Mouse (Mus musculus): ENCODE results near the gene Fmnl2. TPM values are rescaled to one million over a fixed set of nuclear protein-coding genes. Genes with fewer than 3 reads are reported as not detected.

Fmnl2 gene
- total and polyA plus RNA-seq, 3 experiments: 0.42 to 2.8 (median 2.1) TPM

DNA sequence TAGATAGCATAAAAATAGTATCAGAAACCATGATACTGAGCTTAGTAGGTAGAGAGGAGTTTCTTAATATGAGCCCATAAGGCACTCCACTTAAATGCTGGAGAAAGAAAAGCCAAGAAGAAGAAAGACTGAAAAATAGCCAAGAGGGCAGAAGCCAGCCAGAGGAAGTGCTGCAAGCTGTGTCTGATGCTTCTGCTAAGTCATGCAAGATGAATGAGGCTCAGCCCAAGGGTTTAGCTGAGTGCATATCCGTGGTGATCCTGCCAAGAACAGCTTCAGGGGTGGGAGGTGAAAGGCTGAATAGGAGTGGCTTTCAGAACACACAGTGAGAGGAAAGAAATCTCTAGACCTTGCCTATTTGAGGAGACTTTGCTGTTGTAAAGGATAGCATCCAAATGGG is 212.9 kb downstream of the Fmnl2 start:
- dilution Hi-C loops (cut with MboI; ENCODE audit: extremely low pct_ligation_motif_present, extremely low pct_unique_long_range_greater_than_20kb, low sequenced_read_pairs) (no loop called here), in situ Hi-C loops (cut with MboI; ENCODE audit: low pct_ligation_motif_present, low pct_unique_long_range_greater_than_20kb, low sequenced_read_pairs) (no loop called here)
- no peaks in the 10 kb centered on the region for H3K36me3 ChIP-seq (replicated peaks in 1 of 2; ENCODE audit: control insufficient read depth in 1 of 2, insufficient read depth in 1 of 2, low read length in 1 of 2)
- no peaks in the 10 kb centered on the region for H3K9me3 ChIP-seq (replicated peaks; ENCODE audit: low read length)
- H3K27ac ChIP-seq (ENCODE audit: insufficient read depth, low read depth): no peak overlapping the region
- no peak overlapping the region for H3K4me2 ChIP-seq (ENCODE audit: insufficient read depth, low read depth, poor library complexity, severe bottlenecking)
- H3K79me2 ChIP-seq (replicated peaks; ENCODE audit: control insufficient read depth, extremely low read depth, insufficient read depth, poor library complexity, severe bottlenecking): no peaks in the 10 kb centered on the region
- H3K9ac ChIP-seq (ENCODE audit: insufficient read depth, low read depth): no peak overlapping the region
- DNase-seq (ENCODE audit: extremely low read depth): no peak
- H3K4me3 ChIP-seq (replicated peaks in 1 of 3; ENCODE audit: low read depth in 2 of 3, low read length in 2 of 3, poor library complexity in 1 of 3): no peak overlapping the region
- TF ChIP-seq NELFE (IDR thresholded peaks at IDR 0.05; ENCODE audit: low read depth, low read length) (no peak), JUND (conservative IDR thresholded peaks at IDR 0.05; ENCODE audit: low read depth, low read length) (no peak), TBP (conservative IDR thresholded peaks at IDR 0.05; ENCODE audit: low read depth, low read length) (no peak), RCOR1 (conservative IDR thresholded peaks at IDR 0.05; ENCODE audit: low read depth, low read length) (no peak), USF2 (conservative IDR thresholded peaks at IDR 0.05; ENCODE audit: low read depth, low read length) (no peak), ELF1 (IDR thresholded peaks at IDR 0.05; ENCODE audit: low read depth, low read length) (no peak), ZKSCAN1 (IDR thresholded peaks at IDR 0.05; ENCODE audit: borderline replicate concordance, low read depth, low read length) (no peak), SMC3 (IDR thresholded peaks at IDR 0.05; ENCODE audit: low read depth, low read length) (no peak), CTCF (conservative IDR thresholded peaks at IDR 0.05 in 1 of 2, IDR thresholded peaks at IDR 0.05 in 1 of 2; ENCODE audit: low read depth in 2 of 2, low read length in 2 of 2) (no peak), EP300 (IDR thresholded peaks at IDR 0.05; ENCODE audit: low read length) (no peak), TCF12 (IDR thresholded peaks at IDR 0.05; ENCODE audit: low read depth, low read length) (no peak), MAZ (IDR thresholded peaks at IDR 0.05; ENCODE audit: low read depth, low read length) (no peak), ZC3H11A (IDR thresholded peaks at IDR 0.05; ENCODE audit: low read depth, low read length) (no peak), CHD1 (IDR thresholded peaks at IDR 0.05; ENCODE audit: low read depth, low read length) (no peak), MYC (IDR thresholded peaks at IDR 0.05; ENCODE audit: low read depth, low read length) (no peak), USF1 (IDR thresholded peaks at IDR 0.05; ENCODE audit: low read depth, low read length) (no peak), PAX5 (IDR thresholded peaks at IDR 0.05; ENCODE audit: low read length) (no peak), RAD21 (IDR thresholded peaks at IDR 0.05; ENCODE audit: low read depth, low read length) (no peak), POLR2AphosphoS2 (IDR thresholded peaks at IDR 0.05; ENCODE audit: low read depth, low read length) (no peak)
- no peaks in the 10 kb centered on the region; a peak in 1 of 4 replicates for H3K4me1 ChIP-seq (ENCODE audit: control insufficient read depth in 1 of 2, insufficient read depth in 2 of 2)
- H3K27me3 ChIP-seq (replicated peaks): no peaks in the 10 kb centered on the region

DNA sequence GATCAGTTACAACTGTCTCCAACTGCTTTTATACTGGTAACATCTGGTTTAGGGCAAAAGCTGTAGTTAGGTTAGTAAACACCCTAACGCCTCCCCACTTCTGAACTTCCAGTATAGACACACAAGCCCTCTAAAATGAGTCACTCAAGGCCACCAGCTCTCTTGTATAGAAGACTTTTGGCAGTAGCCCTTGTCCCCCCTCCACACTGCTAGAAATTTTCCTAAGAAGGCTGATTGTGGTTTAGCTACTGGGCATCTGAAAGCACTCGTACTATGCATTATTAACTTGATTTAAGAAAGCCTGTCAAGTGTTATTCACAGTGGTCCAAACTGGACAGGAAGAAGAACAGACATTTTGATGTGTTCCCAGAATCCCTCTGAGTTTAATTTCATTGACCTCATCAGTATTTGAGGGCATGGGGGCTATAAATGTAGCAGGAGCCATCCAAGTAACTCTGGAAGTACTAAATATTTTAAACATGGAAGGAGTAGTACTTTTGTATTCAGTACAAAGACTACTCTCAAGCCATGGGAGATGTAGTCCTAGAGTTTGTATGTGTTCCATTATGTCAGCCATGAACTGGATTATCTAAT is 222.1 kb downstream of the Fmnl2 start:
- Histone ChIP-seq H3K79me2 (replicated peaks; ENCODE audit: control insufficient read depth, extremely low read depth, insufficient read depth, poor library complexity, severe bottlenecking) (no peaks in the 10 kb centered on the region), H3K9me3 (replicated peaks; ENCODE audit: low read length) (no peaks in the 10 kb centered on the region), H3K27me3 (replicated peaks) (no peaks in the 10 kb centered on the region), H3K27ac (ENCODE audit: insufficient read depth, low read depth) (no peak overlapping the region), H3K36me3 (replicated peaks in 1 of 2; ENCODE audit: control insufficient read depth in 1 of 2, insufficient read depth in 1 of 2, low read length in 1 of 2) (no peaks in the 10 kb centered on the region), H3K4me3 (replicated peaks in 1 of 3; ENCODE audit: low read depth in 2 of 3, low read length in 2 of 3, poor library complexity in 1 of 3) (no peak overlapping the region), H3K4me2 (ENCODE audit: insufficient read depth, low read depth, poor library complexity, severe bottlenecking) (no peak overlapping the region), H3K4me1 (ENCODE audit: control insufficient read depth in 1 of 2, insufficient read depth in 2 of 2) (peaks cover 0 to 4% of the 10 kb centered on the region in 2 experiments; a peak in 1 of 4 replicates), H3K9ac (ENCODE audit: insufficient read depth, low read depth) (no peak overlapping the region)
- in situ Hi-C loops (cut with MboI; ENCODE audit: low pct_ligation_motif_present, low pct_unique_long_range_greater_than_20kb, low sequenced_read_pairs): loop anchor here (25.0 kb wide), 1 partner anchor 442 kb away; no protein-coding TSS in a partner anchor
- DNase-seq (ENCODE audit: extremely low read depth): no peak
- dilution Hi-C loops (cut with MboI; ENCODE audit: extremely low pct_ligation_motif_present, extremely low pct_unique_long_range_greater_than_20kb, low sequenced_read_pairs): no loop called here
- TF ChIP-seq SMC3 (IDR thresholded peaks at IDR 0.05; ENCODE audit: low read depth, low read length) (no peak), ZMIZ1 (IDR thresholded peaks at IDR 0.05; ENCODE audit: low read depth, low read length) (no peak), ZKSCAN1 (IDR thresholded peaks at IDR 0.05; ENCODE audit: borderline replicate concordance, low read depth, low read length) (no peak), MYC (IDR thresholded peaks at IDR 0.05; ENCODE audit: low read depth, low read length) (no peak), MAX (IDR thresholded peaks at IDR 0.05; ENCODE audit: low read length) (no peak), TCF12 (IDR thresholded peaks at IDR 0.05; ENCODE audit: low read depth, low read length) (no peak), MAZ (IDR thresholded peaks at IDR 0.05; ENCODE audit: low read depth, low read length) (no peak), GABPA (IDR thresholded peaks at IDR 0.05; ENCODE audit: insufficient replicate concordance, low read depth, low read length) (no peak), ZNF384 (IDR thresholded peaks at IDR 0.05; ENCODE audit: low read depth, low read length) (no peak), UBTF (IDR thresholded peaks at IDR 0.05; ENCODE audit: low read depth, low read length) (no peak), RAD21 (IDR thresholded peaks at IDR 0.05; ENCODE audit: low read depth, low read length) (no peak), RCOR1 (conservative IDR thresholded peaks at IDR 0.05; ENCODE audit: low read depth, low read length) (no peak), ELF1 (IDR thresholded peaks at IDR 0.05; ENCODE audit: low read depth, low read length) (no peak)

All from CH12.LX (cell line).